Mouse (Mus musculus): Measurements from ENCODE around the gene Spg20.

DNA sequence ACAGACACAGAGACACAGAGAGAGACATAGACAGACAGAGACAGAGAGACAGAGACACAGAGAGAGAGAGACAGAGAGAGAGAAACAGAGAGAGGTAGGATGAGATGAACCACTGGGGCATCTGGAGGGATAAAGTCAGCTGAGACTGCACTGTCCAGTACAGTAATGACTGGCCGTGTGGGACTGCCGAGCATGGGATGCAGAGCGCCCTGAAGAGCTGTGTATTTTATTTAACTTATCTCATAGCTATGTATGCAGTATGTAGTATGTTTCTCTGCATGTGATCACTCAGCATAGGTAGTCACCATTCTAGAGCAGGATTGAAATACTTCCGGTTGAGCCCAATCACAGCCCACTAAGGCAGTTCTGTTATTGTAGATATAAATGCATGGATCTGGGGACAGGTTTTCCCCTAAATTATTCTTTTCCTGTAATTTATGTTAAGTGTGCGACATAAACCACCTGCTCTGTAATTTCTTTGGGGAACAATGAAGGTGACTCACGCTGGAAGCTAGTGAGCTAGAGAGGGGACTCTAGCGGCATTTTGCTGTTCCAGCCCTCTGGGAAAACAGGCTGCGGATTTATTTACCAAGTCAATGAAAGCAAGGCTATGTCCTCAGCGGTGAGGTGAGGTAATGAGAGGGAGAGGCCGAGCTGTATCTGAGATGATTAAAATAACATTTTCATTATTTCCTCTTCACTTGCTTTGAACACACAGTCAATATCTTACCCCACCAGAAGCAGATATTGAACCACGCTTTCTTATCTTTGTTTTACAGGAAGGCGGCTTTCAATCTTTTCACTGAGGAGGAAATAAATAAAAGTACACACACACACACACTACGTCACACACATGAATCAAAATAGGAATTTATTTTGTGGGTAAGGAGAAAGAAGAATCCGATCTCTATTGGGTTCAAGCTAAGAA, 45.9 kb upstream of the Spg20 start:
- TF ChIP-seq GATA1 (IDR thresholded peaks at IDR 0.05; ENCODE audit: low read length): no peak
- TF ChIP-seq TAL1 (IDR thresholded peaks at IDR 0.05; ENCODE audit: low read length): no peak

Data from erythroblast, embryonic 14.5 days (primary cell).